Mouse (Mus musculus) left cerebral cortex, adult 18-20 months (tissue): ENCODE measurements at regions not wholly inside any gene's neighbourhood (a gene's known extent, or its start where the extent isn't known, plus 50 kb on each side); places are given as distances from the start of the nearest gene placed in this dataset.

Experiments used
- DNase-seq, 2 experiments: peaks; one replicate each; pipeline ENCODE4 v3.0.0; 2021 to 2022; ENCODE audit warnings: low spot score in 2 of 2, mixed read lengths in 1 of 2

DNA sequence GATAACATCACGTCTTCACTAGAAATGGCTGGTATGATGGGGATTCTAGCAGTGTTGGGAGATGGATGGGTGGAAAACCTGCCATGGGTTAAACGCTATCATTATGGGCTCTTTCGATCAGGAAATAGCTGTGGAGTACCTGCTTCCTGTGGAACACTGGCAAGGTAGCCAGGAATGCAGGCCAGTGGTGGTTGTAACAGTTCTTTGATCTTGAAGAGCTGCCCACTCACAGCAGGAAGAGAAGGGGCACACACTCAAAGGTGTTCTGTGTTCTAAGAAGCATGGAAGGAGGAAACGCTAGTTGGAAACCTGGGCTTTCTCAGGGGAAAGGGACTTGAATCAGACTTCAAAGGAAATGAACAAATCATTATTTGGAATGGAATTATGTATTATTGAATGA, 141.6 kb upstream of the Fstl4 start:
- no peak for DNase-seq

DNA sequence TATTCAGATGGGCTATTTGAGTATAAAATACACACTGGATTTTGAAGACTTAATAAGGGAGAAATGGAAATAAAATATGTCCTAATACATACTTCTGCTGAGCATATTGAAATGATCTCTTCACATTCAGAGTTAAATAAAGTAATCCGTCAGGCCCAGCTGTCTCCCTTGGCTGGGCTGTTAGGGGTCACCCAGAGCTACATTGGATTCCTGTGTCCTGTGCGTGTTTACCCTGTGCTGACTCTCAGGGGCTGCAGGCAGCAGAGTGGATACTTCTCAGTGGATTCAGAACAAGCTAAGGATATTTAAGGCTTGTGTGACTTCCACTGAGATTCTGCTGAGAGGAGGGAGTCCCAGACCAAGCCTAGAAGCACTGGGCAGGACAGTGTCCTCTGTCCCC, 135.6 kb upstream of the Fstl4 start:
- DNase-seq: no peak

DNA sequence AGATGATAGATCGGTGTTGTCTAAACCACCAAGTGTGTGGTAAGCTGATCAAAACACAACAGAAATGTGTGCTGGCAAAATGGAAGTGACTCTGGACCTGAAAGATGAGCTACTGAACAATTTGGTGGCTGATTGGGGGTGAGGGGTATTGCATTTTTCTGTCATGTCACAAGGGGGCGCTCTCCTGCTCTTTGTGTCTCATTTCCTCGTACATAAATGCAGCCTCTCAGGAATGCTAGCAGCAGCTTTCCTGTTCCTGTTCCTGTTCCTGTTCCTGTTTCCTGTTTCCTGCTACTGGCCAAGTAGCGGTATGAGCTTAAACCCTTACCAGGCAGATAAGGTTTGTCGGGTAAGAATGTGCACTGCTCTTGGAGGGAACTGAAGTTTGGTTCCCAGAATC, 134.7 kb upstream of the Fstl4 start:
- no peak for DNase-seq

DNA sequence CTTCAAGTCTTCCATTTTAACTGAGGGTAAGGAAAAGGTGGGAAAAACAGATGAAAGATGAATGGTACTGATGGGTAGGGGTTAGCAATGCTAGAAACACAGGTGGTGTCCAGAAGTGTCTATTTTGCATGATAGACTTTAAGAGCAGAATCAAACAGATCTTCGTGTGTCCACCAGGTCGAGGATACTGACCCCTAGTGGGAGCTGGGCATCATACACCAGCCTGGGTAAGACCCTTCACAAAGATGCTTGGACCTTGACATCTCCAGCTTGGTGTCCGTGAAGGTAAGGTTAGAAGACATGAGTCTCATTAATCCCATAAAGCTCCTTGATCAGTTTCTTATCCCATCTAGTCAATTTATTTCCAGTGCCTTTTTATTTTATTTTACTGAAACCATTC, 132.9 kb upstream of the Fstl4 start:
- DNase-seq: no peak

DNA sequence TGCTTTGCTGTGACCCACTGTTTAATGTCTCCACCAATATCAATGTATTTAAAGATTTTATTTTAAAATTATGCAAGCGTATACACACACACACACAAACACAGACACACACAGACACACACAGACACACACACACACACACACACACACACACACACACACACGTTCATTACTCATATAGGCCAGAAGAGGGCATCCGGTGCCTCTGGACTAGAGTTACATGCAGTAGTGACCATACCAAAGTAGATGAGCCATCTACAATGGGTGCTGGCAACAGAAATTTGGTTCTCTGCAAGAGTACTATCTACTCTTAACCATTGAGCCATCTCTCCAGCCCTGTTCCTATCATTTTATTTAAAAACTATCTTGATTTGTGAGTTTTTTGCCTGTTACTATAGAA, 130.2 kb upstream of the Fstl4 start:
- DNase-seq: no peak

DNA sequence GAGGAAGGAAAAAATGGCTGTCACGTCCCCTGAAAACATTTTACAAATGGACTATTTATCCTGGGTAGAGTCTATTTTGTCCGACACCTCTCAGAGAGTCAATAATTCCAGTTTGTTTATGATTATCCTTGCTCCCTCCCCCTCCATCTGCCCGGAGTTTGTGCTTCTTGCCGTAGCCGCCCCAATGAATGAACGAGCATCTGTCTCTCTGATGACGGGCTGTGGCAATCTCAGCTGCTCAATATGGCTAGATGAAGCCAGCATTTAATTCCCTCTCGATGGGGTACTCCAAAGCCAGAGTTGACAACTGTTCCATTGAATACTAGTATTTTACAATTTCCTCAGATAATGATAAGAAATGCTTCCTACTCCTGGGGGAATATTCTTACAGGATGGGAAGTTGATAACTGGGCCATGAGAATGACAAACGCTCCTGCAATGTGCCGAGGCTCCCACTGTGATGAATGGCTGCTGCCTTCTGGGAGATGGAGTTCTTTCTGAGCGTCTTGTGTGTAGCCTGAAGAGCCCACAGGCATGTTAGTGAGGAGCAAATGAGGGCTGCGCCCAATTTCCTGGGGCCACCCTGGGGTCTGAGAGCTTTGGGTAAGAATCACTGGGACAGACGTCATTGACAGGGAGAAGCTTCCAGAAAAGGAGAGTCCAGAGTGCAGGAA, 128.6 kb upstream of the Fstl4 start:
- DNase-seq: no peak

DNA sequence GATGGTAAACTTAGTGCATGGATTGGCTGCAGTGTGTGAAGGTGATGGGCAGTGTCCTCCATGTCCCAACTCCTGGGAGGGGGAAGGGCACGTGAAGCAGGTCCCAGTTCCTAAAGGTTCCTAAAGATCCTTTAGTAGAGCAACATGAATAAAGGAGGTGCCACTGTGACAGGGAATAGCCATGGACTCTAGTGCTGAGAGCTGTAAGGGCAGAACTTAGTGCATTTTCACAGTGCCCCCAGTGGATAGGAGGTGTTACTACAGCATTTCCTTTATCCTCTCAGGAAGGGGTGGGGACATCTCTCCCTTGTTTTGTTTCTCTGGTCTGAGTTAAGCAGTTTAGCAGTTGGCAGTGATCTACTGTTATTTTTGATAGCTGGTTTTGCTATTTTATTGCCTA, 125.5 kb upstream of the Fstl4 start:
- DNase-seq: no peak

DNA sequence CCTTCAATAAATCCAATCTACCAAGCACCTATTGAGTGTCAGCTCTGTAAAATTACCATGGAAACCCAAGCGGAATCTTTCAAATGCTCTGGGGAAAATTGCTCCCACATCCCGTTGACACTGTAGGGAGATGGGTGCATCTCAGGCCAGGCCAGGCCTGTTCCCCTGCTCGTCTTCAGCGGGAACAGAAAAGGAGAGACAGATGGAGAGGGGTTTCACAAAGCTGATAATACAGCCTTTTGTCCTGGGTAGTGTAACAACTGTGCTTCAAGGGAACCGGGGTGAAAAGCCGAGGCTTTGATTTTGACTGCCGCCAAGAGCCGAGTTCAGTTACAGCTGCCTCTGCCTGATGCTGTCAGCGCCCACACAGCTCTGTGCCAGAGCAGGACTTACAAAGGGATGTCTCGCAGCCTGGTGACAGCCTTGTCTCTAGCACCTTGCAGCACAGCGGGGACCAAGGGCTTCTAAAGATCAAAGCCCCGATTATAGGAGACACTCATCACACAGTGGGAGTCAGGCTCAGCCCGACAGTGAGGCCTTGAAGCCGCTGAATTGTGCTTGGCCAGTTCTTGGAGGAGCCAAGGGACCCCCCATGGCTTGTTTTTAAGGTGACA, 122.6 kb upstream of the Fstl4 start:
- DNase-seq: peak in 1 of 2 experiments; percentile 50

DNA sequence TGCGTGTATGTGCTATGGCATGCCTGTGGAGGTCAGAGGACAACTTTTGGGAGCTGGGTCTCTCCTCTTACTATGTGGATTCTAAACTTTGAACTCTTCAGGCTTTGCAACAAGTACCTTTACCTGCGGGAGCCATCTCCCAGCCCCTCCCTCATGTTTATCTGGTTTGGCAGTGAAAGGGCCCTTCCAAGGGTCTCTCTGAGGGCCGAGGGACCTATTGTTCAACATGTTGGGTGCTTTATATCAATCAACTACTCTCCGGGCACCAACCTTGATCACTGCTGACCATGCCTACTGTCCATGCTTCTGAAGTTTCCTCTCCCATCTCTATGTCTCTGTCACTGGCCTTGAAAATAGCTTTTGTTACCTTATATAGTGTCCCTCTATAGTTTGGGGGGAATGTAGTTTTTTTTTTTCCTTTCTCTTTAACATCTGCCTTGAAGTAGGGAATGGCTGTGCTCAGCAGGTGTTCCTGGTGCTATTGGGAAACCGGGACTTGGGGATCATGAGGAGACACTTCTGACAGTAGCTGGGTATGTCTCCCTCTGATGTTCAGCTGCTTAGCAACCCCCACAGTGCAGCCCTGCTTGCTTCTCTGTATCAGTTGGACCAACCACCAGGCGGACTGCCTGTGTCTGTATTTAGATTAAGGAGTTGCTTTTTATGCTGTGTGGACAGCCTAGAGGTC, 120.2 kb upstream of the Fstl4 start:
- DNase-seq: no peak

DNA sequence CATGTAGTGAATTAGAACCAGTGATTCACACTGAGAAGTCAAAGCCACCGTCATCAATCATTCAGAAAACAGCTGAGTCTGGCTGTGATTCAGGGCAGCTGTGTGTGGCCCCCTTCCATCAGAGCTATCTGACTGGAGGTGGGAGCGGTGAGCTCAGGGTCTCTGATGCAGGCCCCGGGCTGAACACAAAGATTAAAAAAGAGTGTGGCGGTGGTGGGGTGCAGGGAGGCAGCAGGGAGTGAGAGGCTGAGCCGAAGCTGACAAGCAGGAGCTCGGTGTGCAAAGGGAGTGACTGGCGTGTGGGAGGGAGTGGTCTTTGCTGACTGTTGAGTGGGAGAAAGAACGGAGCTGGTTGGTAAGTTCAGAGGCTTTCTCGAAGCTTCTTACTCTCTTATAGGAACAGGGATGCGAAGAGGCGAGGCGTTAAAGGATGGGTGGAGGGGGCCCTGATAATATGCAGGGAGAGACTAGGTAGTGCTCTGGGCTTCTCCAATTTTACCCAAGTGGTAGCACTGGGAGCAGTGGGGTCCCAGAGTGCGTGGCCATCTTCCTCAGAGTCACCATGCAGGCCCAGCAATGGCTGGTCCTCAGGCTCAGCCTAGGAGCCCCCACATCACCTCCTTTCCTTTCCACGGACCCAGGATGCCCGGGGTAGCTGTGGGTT, 116.1 kb upstream of the Fstl4 start:
- DNase-seq: peak; percentile 46 to 64

DNA sequence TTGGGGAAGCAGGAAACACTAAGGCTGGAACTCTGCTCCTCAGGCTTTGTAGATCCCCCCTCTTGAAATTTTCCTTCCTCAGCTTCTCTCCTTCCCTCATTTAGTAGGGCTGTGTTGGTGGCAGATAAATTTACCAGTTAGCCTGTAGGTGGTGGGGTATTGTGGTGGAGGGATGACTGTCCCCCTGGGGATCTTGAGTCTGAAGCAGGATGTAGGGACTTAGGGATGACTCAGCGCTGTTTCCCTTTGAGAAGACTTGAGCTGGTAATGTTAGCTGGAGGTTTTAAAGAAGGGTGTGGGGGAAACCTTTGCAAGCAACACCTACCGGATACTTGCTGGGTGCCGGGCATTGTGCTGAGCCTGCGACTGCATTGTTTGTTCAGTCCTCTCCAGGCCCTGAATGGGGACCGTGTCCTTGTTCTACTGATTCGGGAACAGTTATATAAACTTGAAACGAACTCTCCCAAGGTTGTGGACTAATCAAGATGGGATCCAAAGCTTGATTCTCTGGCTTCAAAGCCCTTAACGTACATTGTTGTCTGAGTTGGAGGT, 115.5 kb upstream of the Fstl4 start:
- peak; percentile 29 to 42 for DNase-seq

DNA sequence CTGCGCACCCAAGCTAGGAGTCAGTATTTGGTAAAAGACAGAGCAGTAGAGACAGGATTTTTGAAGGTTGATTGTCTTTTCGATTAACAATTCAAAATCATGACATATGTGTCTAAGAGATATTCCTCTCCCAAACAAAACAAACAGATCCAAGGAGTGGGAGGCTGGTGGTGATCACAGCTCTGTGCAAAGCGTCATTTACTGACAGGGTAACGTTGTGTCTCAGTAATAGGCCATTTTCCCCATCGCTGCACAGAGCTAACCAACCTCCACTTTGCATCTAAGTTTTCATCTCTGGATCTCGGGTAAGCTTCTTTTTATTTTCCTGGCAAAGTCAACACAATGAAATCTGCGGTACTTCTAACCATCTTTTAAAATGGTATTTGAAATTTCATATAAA, 109.8 kb upstream of the Fstl4 start:
- DNase-seq: no peak

DNA sequence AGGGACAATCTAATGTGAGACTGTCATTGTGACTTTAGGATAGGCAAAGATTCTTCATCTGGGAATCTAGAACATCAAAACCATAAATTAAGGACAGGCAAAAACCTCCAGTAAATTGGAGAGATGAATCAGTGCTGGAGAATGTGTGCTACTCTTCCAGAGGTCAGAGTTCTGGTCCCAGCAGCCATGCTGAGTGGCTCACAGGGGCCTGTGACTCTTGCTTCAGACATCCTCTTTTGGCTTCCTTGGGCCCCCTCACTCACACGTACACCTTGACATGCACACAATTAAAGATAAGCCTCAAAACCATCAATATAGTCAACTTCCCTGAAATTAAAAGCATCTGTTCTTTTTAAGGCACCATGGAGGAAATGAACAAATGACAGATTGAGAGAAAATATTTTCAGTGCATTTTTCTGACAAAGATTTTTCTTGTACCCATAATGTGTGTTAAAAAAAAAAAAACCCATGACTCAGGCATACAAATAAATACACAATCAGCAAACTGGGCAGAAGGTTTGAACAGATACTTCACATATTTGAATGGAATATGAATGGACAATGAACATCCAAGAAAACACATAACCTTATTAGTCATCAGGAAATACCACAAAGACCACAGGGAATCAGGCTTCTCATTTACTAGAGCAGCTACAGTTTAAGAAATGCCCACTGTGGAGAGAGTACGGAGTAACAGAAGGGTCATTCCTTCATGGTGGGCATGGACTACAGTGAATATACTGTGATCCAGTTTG, 108.5 kb upstream of the Fstl4 start:
- no peak for DNase-seq

DNA sequence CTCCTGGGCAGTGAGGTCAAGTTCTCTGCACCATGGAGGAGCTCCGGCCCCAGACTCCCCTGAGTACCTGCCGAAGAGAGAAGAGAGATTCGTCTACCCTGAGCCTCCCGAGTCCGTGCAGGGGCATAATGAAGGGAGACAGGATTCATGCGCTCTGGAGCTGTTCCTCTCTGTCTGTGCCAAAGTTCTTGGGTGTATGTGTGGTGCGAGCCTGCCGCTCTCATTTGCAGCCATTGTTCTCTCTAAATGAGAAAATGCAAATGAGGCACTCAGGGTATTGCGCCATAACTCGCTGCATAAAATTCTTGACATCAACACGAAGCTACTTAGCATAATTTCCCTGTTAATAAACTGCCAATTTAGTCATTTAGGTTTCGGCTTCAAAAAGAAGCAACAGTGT, 103.2 kb upstream of the Fstl4 start:
- DNase-seq: no peak

DNA sequence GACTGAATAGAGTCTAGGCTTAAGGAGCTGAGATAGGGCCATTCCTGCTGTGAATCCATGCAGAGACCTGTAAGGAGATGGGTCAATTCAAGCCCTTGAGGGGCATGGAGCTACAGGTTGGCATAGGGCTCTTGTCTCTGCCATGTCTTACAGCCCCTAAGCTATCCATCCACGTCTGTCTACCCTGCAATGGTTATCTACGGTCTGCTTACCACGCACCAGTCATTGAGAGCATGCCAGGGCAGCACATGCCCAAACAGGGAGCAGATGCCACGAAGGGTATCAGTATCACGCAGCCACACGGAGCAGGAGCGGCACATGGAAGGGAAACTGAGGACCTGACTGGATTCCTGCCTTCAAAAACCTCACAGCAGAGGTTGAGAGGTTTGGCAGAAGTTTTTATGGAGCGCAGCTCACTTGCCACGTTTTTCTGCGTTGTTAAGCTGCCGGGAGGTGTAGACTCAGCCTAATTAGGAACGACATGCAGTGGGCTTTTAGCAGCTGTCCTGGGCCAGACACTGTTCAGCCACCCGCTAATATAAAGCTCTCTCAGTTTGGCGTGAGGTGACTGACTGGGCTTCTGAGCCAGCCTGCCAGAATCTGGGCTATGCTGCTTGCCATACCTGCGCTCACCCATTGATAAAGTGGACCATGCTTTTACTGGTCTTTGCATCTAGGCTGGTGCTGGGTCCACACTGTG, 102.4 kb upstream of the Fstl4 start:
- DNase-seq: no peak

DNA sequence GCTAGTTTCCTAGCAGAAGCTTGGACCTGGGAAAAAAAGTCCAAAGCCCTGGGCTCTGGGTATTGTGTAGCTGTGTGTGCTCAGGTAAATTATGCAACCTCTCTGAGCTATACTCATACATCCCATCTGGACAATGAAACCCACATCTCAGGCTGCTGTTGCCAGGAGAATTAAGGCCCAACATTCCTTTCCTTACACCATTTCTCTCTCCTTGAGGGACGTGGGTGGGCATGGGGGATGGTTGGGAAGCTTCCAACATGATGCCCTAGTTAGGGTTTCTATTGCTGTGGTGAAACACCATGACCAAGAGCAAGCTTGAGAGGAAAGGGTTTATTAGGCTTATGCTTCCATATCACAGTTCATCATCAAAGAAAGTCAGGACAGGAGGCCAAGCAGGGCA, 99.1 kb upstream of the Fstl4 start:
- peak; percentile 61 for DNase-seq

DNA sequence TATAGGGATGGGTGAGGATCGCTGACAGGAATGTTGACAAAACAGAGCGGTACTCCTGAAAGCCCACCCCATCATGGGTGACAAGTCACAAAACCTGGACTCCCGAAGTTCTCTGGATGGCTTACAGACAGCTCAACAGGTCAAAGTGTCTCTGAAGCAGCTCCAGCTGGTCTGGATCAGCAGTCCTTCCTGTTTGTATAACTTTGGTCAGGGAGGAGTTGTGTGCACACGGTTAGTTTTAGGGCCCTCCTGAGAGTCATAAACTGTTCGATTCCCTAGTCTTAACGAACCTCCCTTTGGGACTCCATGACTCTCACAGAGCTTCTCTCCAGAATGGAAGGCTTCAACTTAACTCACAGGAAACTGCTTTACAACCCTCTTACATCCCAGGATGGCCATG, 89.4 kb upstream of the Fstl4 start:
- DNase-seq: no peak

DNA sequence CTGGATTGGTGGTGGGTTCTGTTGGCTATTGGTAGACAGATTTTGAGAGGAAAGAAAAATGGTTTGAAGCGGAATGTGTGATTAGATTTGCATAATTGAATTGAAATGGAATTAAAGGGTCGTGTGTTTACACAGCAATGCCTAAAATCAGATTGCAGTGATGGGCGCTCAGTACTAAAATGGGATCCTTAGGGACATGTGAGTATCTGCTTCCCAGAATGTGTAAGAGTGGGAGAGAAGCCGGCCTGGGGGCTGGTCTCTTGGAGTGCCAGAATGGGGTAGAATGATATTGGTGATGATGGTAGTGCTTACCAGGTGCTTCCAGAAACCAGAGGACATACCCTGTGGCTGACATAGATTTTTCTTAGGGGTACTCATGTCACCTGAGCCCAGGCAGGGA, 86.2 kb upstream of the Fstl4 start:
- no peak for DNase-seq

DNA sequence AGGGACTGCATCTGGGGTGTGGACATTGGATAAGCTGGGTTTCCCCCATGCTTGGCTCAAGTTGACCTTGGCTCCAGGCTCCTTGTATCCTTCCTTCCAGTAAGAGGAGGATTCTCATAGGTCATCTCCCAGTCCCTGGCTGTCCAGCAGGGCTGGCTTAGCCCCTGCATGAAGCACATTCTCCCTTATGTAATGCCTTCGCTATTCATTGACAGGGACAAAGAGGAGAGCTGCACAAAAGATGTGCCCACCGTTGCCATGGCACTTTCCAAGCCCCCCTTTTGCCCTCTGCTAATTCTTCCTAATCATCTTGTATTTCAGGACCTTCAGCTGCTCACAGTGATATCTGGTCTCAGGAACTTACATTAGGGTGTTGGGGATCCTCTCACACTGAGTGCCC, 79.0 kb upstream of the Fstl4 start:
- no peak for DNase-seq

DNA sequence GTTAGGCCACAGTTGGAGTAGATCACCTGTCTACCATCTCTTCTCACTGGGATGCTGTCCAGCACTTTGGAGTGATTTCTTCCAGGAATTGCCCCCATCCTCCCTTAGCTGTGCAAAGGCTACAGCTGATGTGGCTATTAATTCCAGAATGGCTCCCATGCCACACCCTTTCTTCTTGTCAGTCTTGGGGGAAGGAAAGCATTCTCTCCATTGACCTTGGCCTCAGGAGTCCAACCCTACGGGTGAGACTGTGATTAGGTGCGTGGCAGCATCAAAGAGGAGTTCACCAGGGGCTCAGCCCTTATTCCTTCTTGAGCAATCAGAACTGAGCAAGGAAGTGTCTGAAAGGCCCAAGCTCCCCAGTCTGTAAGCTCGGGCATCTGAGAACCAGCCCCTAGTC, 71.7 kb upstream of the Fstl4 start:
- no peak for DNase-seq

DNA sequence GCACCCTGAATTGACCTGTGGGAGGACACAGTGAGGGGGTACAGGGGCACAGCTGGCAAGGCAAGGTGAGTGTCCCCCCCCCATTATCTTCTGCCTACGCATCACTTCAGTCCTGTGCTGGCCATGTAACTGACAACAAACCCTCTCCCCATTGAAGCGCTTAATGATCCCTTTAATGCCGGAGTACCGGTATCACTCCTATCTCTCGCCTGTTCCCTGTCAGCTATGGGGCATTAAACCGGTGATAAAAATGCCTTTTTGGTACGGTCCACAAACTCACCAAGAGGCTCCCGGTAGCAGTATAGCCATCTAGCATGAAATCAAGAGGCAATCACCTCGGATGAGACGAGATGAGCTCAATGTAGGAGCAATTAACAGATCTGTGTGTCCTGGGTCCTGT, 62.8 kb upstream of the Fstl4 start:
- DNase-seq: no peak
